Mouse (Mus musculus): ENCODE results near the gene Plekhg5.

Plekhg5 gene

DNA sequence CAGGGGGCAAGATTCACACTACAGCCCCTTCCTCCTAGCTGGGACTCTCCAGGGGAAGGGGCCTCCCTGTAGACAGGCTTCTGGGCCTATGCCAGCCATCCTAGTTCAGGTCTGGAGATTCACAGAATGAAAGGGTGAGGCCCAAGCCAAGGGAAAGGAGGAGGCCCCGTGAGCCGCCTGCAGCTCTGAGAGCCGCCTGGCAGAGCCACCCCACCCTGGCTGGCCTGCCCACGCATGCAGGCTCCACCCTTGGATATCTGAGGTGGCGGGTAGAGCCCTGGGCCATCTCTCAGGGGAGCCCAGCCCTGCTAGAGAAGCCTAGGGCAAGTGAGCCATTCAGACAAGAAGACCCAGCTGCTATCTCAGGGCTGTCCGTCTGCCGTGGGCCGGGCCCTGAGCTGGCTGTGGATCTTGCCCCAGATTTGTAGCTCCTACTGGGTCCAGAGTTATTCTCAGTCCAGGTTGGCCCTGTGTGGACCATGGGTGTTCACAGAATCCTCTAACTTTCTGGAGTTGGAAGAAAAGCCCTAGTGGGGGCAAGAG lies 20.5 kb downstream of the Plekhg5 start:
- in situ Hi-C loops (cut with MboI; ENCODE audit: low pct_unique_long_range_greater_than_20kb in 1 of 2, low sequenced_read_pairs in 2 of 2, unreplicated experiment in 1 of 2): no loop called here

DNA sequence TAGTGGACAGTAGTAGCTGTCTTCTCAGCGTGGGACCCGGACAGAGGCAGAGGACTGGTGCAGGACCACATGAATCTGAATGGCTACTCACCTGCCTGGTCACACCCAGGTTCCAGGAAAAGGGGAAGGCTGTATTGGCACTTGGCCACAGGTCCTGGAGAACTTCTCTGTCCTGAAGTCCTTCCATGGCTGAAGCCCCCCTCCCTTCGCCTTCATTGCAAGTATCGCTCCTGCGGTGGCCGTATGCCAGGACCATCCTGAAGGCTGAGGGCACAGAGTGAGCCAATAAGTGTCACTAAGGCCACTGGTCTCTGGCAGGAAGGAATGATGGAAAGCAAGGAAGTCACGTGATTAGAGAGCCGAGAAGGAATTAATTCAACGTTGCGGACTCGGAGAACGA lies 21.9 kb downstream of the Plekhg5 start:
- in situ Hi-C loops (cut with MboI; ENCODE audit: low pct_unique_long_range_greater_than_20kb in 1 of 2, low sequenced_read_pairs in 2 of 2, unreplicated experiment in 1 of 2): no loop called here

DNA sequence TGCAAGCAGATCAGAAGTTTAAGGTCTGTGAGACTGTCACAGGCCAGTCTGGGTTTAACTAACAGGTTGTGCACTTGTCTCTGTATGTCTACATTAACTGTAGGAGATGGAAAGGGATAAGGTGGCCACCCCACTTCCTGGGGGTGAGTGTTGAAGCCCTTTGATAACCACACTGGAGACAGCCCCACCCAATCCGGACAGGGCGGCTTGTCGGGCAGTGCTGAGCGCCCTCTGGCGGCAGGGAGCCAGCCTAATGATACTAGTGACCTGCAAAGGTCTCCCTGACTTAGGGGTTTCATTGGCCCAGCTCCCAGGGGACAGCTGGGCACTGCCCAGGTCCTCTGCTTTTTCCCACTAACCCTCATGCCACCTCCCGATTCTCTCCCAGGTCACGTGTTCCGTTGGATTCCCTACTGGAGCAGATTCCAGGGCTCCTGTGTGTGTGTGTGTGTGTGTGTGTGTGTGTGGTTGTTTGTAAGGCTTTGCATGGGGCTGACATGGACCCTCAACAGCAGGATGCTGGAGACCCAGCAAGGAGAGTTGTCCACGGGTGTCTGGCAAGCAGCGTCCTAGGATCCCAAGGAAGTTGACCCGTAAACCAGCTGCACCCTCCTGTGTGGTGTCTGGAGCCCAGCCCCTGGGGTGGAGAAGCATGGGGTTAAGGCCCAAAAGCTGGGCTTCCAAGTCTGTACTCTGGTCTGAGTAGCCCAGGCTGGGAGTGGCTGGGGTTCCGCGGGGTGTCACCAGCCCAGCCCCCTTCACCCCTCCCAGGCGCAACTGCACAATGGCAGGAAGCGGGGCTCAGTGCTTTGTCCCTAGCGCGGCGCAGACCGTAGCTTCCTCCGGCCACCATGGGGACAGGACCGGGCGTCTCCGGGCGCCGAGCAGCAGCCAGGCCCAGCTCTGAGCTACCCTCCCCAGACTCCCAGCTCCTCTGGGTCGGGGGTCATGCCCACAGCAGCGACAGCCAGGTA lies 23.9 kb downstream of the Plekhg5 start:
- in situ Hi-C loops (cut with MboI; ENCODE audit: low pct_unique_long_range_greater_than_20kb in 1 of 2, low sequenced_read_pairs in 2 of 2, unreplicated experiment in 1 of 2): no loop called here

DNA sequence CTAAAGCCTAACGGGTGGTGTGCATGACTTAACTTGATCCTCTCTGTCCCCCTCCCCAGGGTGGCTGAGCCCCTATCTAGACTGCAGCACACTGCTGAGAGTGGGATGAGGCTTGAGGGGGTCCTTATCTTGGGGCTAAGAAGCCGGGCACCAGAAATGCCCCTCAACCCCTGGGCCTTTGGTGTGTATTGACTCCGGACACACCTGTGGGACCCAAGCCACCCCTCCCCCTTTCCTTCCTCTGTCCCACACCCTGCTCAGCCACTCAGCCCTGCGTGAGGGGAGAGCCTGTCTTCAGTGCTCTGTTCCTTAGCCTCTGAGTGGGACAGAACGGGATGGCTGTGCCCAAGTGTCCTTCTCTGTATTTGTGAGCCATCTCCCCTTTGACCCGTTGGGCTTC lies 24.6 kb downstream of the Plekhg5 start:
- in situ Hi-C loops (cut with MboI; ENCODE audit: low pct_unique_long_range_greater_than_20kb in 1 of 2, low sequenced_read_pairs in 2 of 2, unreplicated experiment in 1 of 2): no loop called here

DNA sequence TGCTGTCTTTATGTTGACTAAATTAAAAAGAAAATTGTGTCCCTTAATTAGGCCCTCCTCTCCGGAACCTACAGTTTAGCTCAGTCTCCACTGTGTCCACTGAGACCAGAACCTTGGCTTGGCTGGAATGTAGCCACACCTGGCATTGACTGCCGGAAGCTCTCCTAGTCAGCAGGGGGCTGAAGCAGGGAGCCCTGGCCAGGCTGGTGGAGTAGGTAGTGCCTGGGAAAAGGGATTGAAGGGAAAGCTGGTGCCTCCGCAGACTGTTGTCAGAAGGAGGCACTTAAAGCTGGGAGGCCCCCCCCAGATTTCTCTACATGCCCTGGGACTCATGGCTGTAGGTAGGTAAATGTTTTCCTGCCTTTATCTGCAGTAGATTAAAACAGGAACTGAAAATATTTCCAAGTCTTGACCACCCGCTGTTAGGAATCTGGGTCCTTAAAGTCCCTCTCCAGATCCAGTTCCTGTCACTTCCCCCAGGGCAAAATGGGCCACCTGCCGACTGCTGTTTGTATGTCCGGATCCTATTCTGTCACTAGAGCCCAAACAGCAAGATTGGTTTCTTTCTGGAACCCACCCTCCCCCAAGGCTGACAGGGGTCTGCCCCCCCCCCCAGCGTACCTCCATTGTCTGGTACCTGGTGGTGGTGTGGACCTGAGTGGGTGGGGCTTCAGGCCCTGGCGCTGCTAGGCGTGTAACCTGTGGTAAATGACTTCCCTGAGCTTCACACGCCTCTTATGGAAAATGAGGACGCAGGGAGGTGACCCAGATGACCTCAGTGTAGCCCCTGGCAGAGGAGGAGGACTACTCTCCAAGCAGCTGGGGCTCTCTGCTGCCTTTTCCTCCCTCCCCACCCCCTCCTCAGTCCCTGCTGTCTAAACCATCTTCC lies 25.9 kb downstream of the Plekhg5 start:
- in situ Hi-C loops (cut with MboI; ENCODE audit: low pct_unique_long_range_greater_than_20kb in 1 of 2, low sequenced_read_pairs in 2 of 2, unreplicated experiment in 1 of 2): no loop called here

DNA sequence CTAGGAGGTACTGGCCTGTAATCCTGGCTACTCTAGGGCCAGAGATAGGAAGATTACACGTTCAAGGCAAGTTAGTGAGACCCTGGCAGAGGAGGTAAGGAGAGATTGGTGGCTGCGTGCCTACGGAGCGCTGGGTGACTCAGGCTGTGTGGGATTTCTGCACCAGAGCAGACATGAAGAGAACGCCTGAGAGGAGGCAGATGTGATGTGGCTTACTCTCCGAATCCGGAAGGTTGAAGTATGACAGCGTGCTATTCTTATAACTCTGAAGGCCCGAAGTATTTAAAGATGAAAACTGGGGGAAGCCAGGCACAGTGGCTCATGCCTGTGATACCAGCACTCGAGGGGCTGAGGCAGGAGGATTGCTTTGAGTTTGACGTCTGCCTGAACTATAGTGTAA lies 28.2 kb downstream of the Plekhg5 start:
- in situ Hi-C loops (cut with MboI; ENCODE audit: low pct_unique_long_range_greater_than_20kb in 1 of 2, low sequenced_read_pairs in 2 of 2, unreplicated experiment in 1 of 2): no loop called here

DNA sequence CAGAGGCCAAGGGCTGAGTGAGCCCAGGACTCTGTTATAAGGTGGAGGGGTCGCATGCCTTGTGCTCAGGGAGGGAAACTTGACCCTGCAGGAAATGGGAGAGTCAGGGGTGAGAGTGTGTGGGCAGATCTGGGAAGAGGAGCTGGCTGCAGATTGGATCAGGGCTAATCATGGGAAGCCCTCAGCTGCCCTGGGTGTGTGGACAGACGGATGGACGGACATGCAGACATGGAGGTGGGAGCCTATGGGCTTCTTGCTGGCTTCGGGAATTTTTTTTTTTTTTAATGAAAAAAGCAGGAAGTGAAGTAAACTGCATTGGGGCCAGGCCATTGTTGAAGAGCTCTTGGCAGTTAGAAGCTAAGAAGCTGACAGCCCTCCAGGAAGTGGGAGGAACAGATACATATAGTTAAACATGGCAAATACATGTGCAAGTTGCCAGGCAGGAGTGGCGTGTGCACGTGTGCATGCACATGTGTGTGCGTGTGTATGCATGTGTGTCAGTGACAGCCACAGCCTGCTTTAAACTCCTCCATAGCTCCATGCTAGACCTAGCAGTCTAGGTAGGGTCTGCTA lies 28.9 kb downstream of the Plekhg5 start:
- in situ Hi-C loops (cut with MboI; ENCODE audit: low pct_unique_long_range_greater_than_20kb in 1 of 2, low sequenced_read_pairs in 2 of 2, unreplicated experiment in 1 of 2): no loop called here

DNA sequence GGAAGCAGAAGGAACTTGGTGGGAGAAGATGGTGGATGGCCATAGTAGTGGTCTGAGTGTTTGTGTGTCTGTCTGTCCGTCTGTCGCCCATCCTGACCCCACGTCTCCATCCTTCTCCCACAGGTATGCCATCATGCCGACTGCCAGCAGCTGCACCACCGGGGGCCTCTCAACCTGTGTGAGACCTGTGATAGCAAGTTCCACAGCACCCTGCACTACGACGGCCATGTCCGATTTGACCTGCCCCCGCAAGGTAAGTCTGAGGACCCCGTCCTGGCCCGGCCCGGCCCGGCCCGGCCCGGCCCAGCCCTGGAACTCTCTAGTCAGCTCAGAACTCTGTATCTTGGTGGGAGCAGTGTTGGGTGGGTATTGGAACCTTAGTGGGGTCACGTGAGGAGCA lies 29.6 kb downstream of the Plekhg5 start:
- in situ Hi-C loops (cut with MboI; ENCODE audit: low pct_unique_long_range_greater_than_20kb in 1 of 2, low sequenced_read_pairs in 2 of 2, unreplicated experiment in 1 of 2): no loop called here

DNA sequence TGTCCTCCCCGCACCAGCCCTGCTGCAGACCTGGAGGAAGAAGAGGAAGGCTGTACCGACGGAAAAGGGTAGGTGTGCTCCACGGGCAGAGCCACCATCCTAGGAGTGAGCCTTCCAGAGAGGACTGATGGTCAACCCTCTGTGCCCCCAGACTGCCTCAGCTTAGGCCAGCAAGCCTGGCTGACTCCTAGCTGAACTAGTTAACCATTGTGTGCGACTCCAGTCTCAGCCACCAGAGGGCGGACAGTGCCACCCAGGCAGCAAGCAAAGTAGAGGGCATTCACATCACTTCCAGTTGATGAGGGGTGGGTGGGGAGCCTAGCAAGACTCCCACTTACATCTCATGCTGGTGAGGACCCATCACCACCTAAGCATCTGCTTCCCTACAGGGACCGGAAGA lies 30.7 kb downstream of the Plekhg5 start:
- in situ Hi-C loops (cut with MboI; ENCODE audit: low pct_unique_long_range_greater_than_20kb in 1 of 2, low sequenced_read_pairs in 2 of 2, unreplicated experiment in 1 of 2): no loop called here

DNA sequence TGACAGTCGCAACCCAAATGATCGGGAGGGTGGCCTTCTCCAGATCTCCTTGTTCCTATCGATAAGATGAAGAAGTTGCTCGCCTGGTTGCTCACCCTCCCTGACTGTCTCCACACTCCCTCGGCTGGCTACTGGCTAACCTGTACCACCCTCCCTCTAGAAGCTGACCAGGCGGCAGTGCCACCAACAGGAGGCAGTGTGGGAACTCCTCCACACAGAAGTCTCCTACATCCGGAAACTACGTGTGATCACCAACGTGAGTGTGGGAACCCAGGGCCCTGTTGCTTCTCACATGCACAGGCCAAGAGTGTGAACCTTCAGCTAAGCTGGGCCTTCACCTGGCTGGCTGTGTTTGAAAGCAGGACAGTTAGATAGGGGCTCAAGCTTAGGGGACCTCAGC lies 34.4 kb downstream of the Plekhg5 start:
- in situ Hi-C loops (cut with MboI; ENCODE audit: low pct_unique_long_range_greater_than_20kb in 1 of 2, low sequenced_read_pairs in 2 of 2, unreplicated experiment in 1 of 2): no loop called here

DNA sequence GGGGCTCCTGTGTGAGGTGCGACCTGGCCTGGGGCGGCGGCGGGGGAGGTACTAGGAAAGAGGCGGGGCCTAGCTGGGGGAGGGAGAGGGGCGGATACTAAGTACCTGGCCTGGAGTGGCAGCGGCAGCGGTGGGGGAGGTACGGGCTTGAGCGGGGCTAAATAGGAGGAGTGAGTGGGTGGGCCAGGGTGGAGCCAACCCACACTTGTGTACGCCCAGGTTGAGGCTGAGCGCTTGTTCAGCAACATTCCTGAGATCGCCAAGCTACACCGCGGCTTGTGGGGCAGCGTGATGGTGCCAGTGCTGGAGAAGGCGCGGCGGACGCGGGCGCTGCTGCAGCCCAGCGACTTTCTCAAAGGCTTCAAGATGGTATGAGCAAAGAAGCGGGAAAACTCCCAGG lies 35.2 kb downstream of the Plekhg5 start:
- in situ Hi-C loops (cut with MboI; ENCODE audit: low pct_unique_long_range_greater_than_20kb in 1 of 2, low sequenced_read_pairs in 2 of 2, unreplicated experiment in 1 of 2): no loop called here

DNA sequence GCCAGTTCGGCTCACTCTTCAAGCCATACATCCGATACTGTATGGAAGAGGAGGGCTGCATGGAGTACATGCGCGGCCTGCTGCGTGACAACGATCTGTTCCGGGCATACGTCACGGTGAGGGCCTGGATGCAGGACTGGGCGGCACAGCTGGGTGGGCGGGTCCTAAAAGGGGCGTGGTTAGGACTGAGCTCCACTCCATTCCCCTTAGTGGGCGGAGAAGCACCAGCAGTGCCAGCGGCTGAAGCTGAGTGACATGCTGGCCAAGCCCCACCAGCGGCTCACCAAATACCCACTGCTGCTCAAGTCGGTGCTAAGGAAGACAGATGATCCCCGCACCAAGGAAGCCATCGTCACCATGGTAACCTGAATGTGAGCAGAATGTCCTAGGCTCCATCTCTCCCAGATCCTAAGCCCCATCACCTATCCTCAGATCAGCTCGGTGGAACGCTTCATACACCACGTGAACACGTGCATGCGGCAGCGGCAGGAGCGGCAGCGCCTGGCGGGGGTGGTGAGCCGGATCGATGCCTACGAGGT lies 35.7 kb downstream of the Plekhg5 start:
- in situ Hi-C loops (cut with MboI; ENCODE audit: low pct_unique_long_range_greater_than_20kb in 1 of 2, low sequenced_read_pairs in 2 of 2, unreplicated experiment in 1 of 2): no loop called here

DNA sequence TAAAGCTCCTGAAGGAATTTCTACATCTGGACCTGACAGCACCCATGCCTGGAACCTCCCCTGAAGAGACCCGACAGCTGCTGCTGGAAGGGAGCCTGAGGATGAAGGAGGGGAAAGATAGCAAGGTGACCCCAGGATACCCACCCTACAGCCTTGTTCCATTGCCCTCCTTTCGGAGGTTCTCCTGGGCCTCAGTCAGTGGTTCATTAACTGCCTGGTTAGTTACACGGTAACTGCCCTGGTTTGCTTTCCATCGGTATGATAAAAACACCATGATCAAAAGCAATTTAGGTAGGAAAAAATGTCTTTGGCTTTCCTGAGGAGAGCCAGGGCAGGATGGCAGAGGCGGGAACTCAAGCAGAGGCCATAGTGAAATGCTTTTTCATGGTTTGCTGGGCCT lies 36.4 kb downstream of the Plekhg5 start:
- in situ Hi-C loops (cut with MboI; ENCODE audit: low pct_unique_long_range_greater_than_20kb in 1 of 2, low sequenced_read_pairs in 2 of 2, unreplicated experiment in 1 of 2): no loop called here

DNA sequence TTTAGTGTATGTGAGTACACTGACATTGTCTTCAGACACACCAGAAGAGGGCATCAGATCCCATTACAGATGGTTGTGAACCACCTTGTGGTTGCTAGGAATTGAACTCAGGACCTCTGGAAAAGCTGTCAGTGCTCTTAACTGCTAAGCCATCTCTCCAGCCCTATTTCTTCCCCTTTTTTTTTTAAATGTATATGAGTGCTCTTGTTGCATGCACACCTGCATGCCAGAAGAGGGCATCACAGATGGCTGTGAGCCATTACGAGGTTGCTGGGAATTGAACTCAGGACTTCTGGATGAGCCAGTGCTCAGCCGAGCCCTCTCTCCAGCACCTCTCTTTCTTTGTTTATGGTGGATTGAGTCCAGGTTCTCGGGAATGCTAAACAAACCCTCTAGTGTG lies 37.2 kb downstream of the Plekhg5 start:
- in situ Hi-C loops (cut with MboI; ENCODE audit: low pct_unique_long_range_greater_than_20kb in 1 of 2, low sequenced_read_pairs in 2 of 2, unreplicated experiment in 1 of 2): no loop called here

DNA sequence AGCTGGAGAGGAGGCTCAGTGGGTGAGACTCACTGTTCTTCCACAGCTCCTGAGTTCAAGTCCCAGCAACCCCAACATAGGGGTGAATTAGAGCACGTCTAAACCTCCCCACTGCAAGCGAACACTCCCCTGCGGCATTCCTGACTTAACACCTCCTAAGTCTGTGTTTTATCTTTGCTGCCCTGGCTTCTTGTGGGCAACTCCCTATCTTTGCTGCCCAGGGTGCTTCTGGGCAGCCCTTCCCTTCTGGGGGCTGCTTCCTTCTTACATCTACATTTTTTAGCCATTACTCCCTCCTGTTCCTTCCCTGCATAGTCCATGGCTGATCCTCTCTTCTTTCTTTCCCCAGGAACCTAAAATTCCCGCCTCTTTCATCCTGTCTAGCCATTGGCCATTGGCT lies 38.4 kb downstream of the Plekhg5 start:
- in situ Hi-C loops (cut with MboI; ENCODE audit: low pct_unique_long_range_greater_than_20kb in 1 of 2, low sequenced_read_pairs in 2 of 2, unreplicated experiment in 1 of 2): no loop called here

DNA sequence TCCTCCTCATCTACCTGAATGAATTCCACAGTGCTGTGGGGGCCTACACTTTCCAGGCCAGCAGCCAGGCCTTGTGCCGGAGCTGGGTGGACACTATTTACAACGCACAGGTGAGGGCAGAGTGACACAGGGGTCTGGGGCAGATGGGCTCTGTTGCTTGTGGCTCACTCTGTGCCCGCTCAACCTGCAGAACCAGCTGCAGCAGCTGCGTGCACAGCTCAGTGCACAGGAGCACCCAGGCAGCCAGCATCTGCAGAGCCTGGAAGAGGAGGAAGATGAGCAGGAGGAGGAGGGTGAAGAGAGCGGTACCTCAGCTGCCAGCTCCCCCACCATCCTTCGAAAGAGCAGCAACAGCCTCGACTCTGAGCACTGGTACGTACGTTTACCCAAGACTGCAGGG lies 40.0 kb downstream of the Plekhg5 start:
- in situ Hi-C loops (cut with MboI; ENCODE audit: low pct_unique_long_range_greater_than_20kb in 1 of 2, low sequenced_read_pairs in 2 of 2, unreplicated experiment in 1 of 2): no loop called here

DNA sequence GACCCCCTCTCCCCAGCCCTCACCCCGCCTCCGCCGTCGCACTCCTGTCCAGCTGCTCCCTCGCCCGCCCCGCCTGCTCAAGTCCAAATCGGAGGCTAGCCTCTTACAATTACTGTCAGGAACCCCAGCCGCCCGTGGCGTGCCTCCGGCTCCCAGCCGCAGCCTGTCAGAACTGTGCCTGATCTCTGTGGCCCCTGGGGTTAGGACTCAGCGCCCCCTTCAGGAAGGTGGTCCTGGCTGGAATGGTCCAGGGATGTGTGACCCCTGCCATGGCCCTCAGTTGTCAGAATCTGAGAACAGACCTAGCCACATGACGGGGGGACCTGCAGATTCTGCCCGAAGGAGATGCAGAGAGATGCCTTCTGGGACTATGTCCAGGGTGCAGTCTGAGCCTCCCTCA lies 41.8 kb downstream of the Plekhg5 start:
- in situ Hi-C loops (cut with MboI; ENCODE audit: low pct_unique_long_range_greater_than_20kb in 1 of 2, low sequenced_read_pairs in 2 of 2, unreplicated experiment in 1 of 2): no loop called here

DNA sequence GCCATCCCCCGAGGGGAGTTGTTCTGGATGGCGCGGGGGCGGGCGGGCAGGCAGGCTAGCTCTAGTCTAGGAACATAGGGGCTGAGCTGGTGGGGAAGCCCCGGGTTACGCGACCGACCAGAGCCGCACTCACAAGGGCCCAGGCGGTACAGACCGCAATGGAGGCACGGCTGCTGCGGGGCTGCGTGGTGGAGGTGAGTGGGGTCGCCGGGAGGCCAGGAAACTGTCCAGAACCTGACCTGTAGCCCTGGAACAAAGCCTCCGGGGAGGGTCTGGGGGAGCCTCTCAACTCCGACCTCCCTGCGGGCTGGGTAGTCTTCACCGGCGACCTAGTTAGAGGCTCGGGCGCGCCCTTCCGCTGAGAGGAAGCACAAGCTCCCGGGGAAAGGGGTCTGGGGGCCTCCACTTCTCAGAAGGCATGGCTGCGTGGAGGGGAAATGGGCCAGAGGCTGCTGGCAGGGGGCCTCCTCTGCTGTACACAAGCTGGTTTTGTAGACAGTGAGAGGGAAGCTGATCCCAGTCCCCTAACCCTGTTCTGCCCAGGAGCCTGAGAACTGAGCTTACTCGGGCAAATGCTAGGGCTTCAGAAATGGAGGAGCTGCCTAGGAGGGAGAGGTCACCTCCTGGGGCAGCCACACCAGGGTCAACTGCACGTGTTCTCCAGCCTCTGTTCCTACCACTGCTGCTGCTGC lies 43.8 kb downstream of the Plekhg5 start, which contains the start of gene Tnfrsf25:
Gene Tnfrsf25 (plus strand): TSS at position 14 of the 692 bp plus-strand sequence.
- in situ Hi-C loops (cut with MboI; ENCODE audit: low pct_unique_long_range_greater_than_20kb in 1 of 2, low sequenced_read_pairs in 2 of 2, unreplicated experiment in 1 of 2): no loop called here
